8 mouse cellular contexts compared by ENCODE assay signal in genomic region chr1:172201967-172202880, GRCm38 (mm10). TPM values are rescaled to one million over a fixed set of nuclear protein-coding genes. Genes with fewer than 3 reads are reported as not detected.
DNase-seq lines count a peak whose midpoint lies in the region; ATAC-seq and TF ChIP-seq lines count a peak whose summit lies in the region.

No protein-coding gene starts in this region.

- H3K4me1 ChIP-seq in forebrain, embryonic 15.5 days = peaks cover 77% of the 10 kb centered on the region

- peak overlapping the region; percentile 41 for H3K9ac ChIP-seq in forebrain, embryonic 15.5 days (replicated peaks)

- H3K27me3 ChIP-seq in forebrain, embryonic 15.5 days = no peaks in the 10 kb centered on the region

- ATAC-seq in forebrain, embryonic 15.5 days (replicated peaks) = no peak
- ATAC-seq in CD4-positive, CD25-positive, alpha-beta regulatory T cell, adult 4 months = no peak

- peak overlapping the region; percentile 95 for H3K27ac ChIP-seq in layer of hippocampus, adult 2 months
- H3K27ac ChIP-seq in forebrain, embryonic 15.5 days (replicated peaks) = peak overlapping the region; percentile 98

- peak overlapping the region; percentile 49 for H3K4me3 ChIP-seq in layer of hippocampus, adult 2 months
- peak overlapping the region; percentile 27 for H3K4me3 ChIP-seq in forebrain, embryonic 15.5 days

- peaks cover 29% of the 10 kb centered on the region for H3K36me3 ChIP-seq in forebrain, embryonic 15.5 days

- peak in 1 of 2 experiments; percentile 30 for DNase-seq in layer of hippocampus, adult 2 months (ENCODE audit: low spot score in 2 of 2)
- no peak for DNase-seq in layer of hippocampus, adult 9-11 months
- peak; percentile 91 for DNase-seq in cerebellum, adult 9-10 months
- peak; percentile 49 for DNase-seq in mesoderm, embryonic 11.5 days (ENCODE audit: low read depth, low spot score)
- DNase-seq in layer of hippocampus, postnatal 25 days (ENCODE audit: extremely low spot score in 1 of 2, low spot score in 1 of 2) = no peak
- no peak for DNase-seq in left cerebral cortex, adult 11 months (ENCODE audit: low spot score)

- no peaks in the 10 kb centered on the region for H3K9me3 ChIP-seq in forebrain, embryonic 15.5 days

- 3% methylated on average over 14 of the region's 14 CpGs for WGBS in forebrain, embryonic 15.5 days

- peak overlapping the region; percentile 83 for H3K4me2 ChIP-seq in forebrain, embryonic 15.5 days (replicated peaks)

- TF ChIP-seq CTCF in layer of hippocampus, adult 2 months (conservative IDR thresholded peaks at IDR 0.05) = no peak

RNA-seq across cellular contexts. Expression of gene Pea15a, which starts 4.4 kb away (rescaled TPM):
- total RNA-seq in layer of hippocampus, adult 2 months (2021) = 100 to 1,000 TPM; 421 to 428 TPM
- polyA plus RNA-seq in forebrain, embryonic 15.5 days (2015; fragmentation: Nextera tagmentation; extraction: Ambion mirVana) = 462 and 488 TPM in 2 replicates
- 10 to 100 TPM; 55.4 to 76.7 TPM for polyA plus RNA-seq in CD4-positive, CD25-positive, alpha-beta regulatory T cell, adult 4 months (2017; shearing (Covaris generic))
- total RNA-seq in layer of hippocampus, postnatal 25 days (2021) = 100 to 1,000 TPM; 395 to 445 TPM

RNA-seq across cellular contexts. Expression of gene Casq1, which starts 17.4 kb away (rescaled TPM):
- under 1 TPM; 0.37 to 0.51 TPM for total RNA-seq in layer of hippocampus, adult 2 months (2021)
- polyA plus RNA-seq in forebrain, embryonic 15.5 days (2015; fragmentation: Nextera tagmentation; extraction: Ambion mirVana) = 6.2 and 6.4 TPM in 2 replicates
- polyA plus RNA-seq in CD4-positive, CD25-positive, alpha-beta regulatory T cell, adult 4 months (2017; shearing (Covaris generic)) = not detected
- under 1 TPM; 0.49 to 0.52 TPM for total RNA-seq in layer of hippocampus, postnatal 25 days (2021)

RNA-seq across cellular contexts. Expression of gene Dcaf8, which starts 54.3 kb away (rescaled TPM):
- 100 to 1,000 TPM; 114 to 116 TPM for total RNA-seq in layer of hippocampus, adult 2 months (2021)
- polyA plus RNA-seq in forebrain, embryonic 15.5 days (2015; fragmentation: Nextera tagmentation; extraction: Ambion mirVana) = 104 and 109 TPM in 2 replicates
- 100 to 1,000 TPM in 1 of 2 experiments, 10 to 100 TPM in 1; 76.5 to 132 TPM for polyA plus RNA-seq in CD4-positive, CD25-positive, alpha-beta regulatory T cell, adult 4 months (2017; shearing (Covaris generic))
- 100 to 1,000 TPM; 107 to 115 TPM for total RNA-seq in layer of hippocampus, postnatal 25 days (2021)

RNA-seq across cellular contexts. Expression of gene Atp1a4, which starts 56.0 kb away (rescaled TPM):
- total RNA-seq in layer of hippocampus, adult 2 months (2021) = not detected
- 0.09 and 0.10 TPM in 2 replicates for polyA plus RNA-seq in forebrain, embryonic 15.5 days (2015; fragmentation: Nextera tagmentation; extraction: Ambion mirVana)
- polyA plus RNA-seq in CD4-positive, CD25-positive, alpha-beta regulatory T cell, adult 4 months (2017; shearing (Covaris generic)) = not detected
- total RNA-seq in layer of hippocampus, postnatal 25 days (2021) = not detected

RNA-seq across cellular contexts. Expression of gene Igsf8, which starts 59.2 kb away (rescaled TPM):
- 100 to 1,000 TPM; 255 to 257 TPM for total RNA-seq in layer of hippocampus, adult 2 months (2021)
- 137 and 162 TPM in 2 replicates for polyA plus RNA-seq in forebrain, embryonic 15.5 days (2015; fragmentation: Nextera tagmentation; extraction: Ambion mirVana)
- polyA plus RNA-seq in CD4-positive, CD25-positive, alpha-beta regulatory T cell, adult 4 months (2017; shearing (Covaris generic)) = 1 to 10 TPM; 3.8 to 5.5 TPM
- 100 to 1,000 TPM; 253 to 278 TPM for total RNA-seq in layer of hippocampus, postnatal 25 days (2021)

Comparison
In these comparisons a context has a peak if more than half of its experiments do, and no peak if none do; other contexts are left out.
1. DNase-seq: peak in cerebellum, adult 9-10 months (single experiment) and mesoderm, embryonic 11.5 days (single experiment); none in layer of hippocampus, adult 9-11 months (single experiment), layer of hippocampus, postnatal 25 days (0 of 2) and left cerebral cortex, adult 11 months (single experiment).